Mouse (Mus musculus) embryonic facial prominence, embryonic 13.5 days (tissue): ENCODE results near the gene Id3. TPM values are rescaled to one million over a fixed set of nuclear protein-coding genes. Genes with fewer than 3 reads are reported as not detected.
A peak's percentile ranks its signal among the peaks of the same experiment; 100 is the strongest.

ENCODE experiments used
- ATAC-seq: fragments of 200-750 bp; cut with Nextera tagmentation; 2 replicates; pipeline ENCODE4 v1.8.0; 2017; ENCODE audit warnings: low read depth; ENCODE audit not compliant: insufficient number of reproducible peaks, insufficient read depth, low FRiP score, low TSS enrichment
- H3K27ac ChIP-seq: fragments of 300-500 bp; sonication (generic); 2 replicates; pipeline ENCODE4 v1.5.1; 2015; ENCODE audit warnings: moderate library complexity, mild to moderate bottlenecking, inconsistent platforms
- H3K27me3 ChIP-seq: fragments of 300-500 bp; sonication (generic); 2 replicates; pipeline ENCODE4 v1.6.1; 2015; ENCODE audit warnings: mild to moderate bottlenecking, inconsistent platforms
- H3K36me3 ChIP-seq: fragments of 300-500 bp; sonication (generic); 2 replicates; pipeline ENCODE4 v1.6.1; 2015; ENCODE audit warnings: mild to moderate bottlenecking, inconsistent platforms
- H3K4me1 ChIP-seq: fragments of 300-500 bp; sonication (generic); 2 replicates; pipeline ENCODE4 v1.6.1; 2015; ENCODE audit warnings: inconsistent platforms
- H3K4me2 ChIP-seq: fragments of 300-500 bp; sonication (generic); 2 replicates; pipeline ENCODE4 v1.6.1; 2015; ENCODE audit warnings: moderate library complexity, mild to moderate bottlenecking, inconsistent platforms
- H3K4me3 ChIP-seq: fragments of 300-500 bp; sonication (generic); 2 replicates; pipeline ENCODE4 v1.5.1; 2015; ENCODE audit warnings: mild to moderate bottlenecking, inconsistent platforms
- H3K9ac ChIP-seq: fragments of 300-500 bp; sonication (generic); 2 replicates; pipeline ENCODE4 v1.6.1; 2015; ENCODE audit warnings: mild to moderate bottlenecking, inconsistent platforms
- H3K9me3 ChIP-seq: fragments of 300-500 bp; sonication (generic); 2 replicates; pipeline ENCODE4 v1.6.1; 2016; ENCODE audit warnings: inconsistent platforms
- WGBS: fragments of 180-500 bp; shearing (Covaris S2); methylation state at CpG from one replicate; pipeline ENCODE4 v1.1.7; 2015; ENCODE audit warnings: mixed read lengths; 5-methylcytosine and 5-hydroxymethylcytosine counted together
- polyA plus RNA-seq: library from polyadenylated mRNA; unstranded; fragments of >200 nt; fragmentation: Nextera tagmentation; extraction: Ambion mirVana; gene quantifications from 2 replicates; pipeline ENCODE4 v1.2.1, GENCODE M21; 2015

Gene Id3
- polyA plus RNA-seq, 1 experiment from 2014 or later = 613 TPM

- Histone ChIP-seq H3K27me3 (no peaks in the 10 kb centered on the region), H3K4me1 (peaks cover 74% of the 10 kb centered on the region), H3K36me3 (no peaks in the 10 kb centered on the region), H3K9ac (peak overlapping the region; percentile 65), H3K9me3 (no peaks in the 10 kb centered on the region), H3K4me2 (peak overlapping the region; percentile 78), H3K4me3 (peak overlapping the region; percentile 94), H3K27ac (peak overlapping the region; percentile 99)
- ATAC-seq = no peak
- 4% methylated on average over 17 of the region's 17 CpGs for WGBS
Measured at GRCm38 (mm10) chr4:136142267-136143192, 767 bp upstream of the Id3 start.

DNA sequence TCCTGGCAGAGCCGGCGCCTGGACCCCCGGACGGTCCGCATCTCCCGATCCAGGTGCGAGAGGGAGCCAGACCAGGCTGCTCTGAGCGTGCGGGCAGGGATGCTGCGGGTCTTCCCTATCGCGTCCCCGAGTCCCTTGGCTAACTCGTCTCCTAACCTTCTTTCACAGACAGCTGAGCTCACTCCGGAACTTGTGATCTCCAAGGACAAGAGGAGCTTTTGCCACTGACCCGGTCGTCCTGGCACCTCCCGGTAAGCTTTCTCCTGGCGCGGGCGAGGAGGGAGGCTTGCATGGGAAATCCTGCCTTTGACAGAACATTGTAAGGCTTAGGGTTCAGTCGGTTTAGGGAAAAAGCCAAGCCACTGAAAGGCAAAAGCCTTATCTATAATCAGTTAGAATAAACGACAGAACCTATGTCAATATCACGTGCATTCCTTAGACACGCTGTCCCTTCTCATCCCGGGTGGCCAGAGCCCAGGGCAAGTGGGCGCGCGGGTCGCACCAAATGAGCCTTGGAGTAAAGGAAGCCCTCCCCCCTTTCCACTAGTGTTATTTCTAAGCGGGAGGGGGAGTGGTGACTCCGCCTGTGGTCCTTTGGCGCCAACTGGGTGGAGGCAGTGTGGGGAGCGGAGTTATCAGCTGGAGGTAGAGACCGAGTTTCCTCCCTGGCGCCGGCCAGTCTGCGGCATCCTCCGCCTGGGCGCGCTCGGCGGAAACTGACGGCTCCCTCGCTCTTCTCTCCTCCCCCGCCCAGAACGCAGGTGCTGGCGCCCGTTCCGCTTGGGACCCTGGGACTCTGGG lies 1.0 kb downstream of the Id3 start:
- ATAC-seq = no peak
- Histone ChIP-seq H3K27me3 (no peaks in the 10 kb centered on the region), H3K9ac (peak overlapping the region; percentile 99), H3K4me3 (peak overlapping the region; percentile 94), H3K4me2 (peak overlapping the region; percentile 78), H3K4me1 (peaks cover 69% of the 10 kb centered on the region), H3K27ac (peak overlapping the region; percentile 99), H3K36me3 (no peaks in the 10 kb centered on the region), H3K9me3 (no peaks in the 10 kb centered on the region)
- under 1% methylated on average over 50 of the region's 50 CpGs for WGBS

GRCm38 (mm10) chr4:136144927-136145292 lies 1.6 kb downstream of the Id3 start:
- no peaks in the 10 kb centered on the region for H3K27me3 ChIP-seq
- peak overlapping the region; percentile 99 for H3K27ac ChIP-seq
- no peaks in the 10 kb centered on the region for H3K36me3 ChIP-seq
- H3K9me3 ChIP-seq = no peaks in the 10 kb centered on the region
- peak overlapping the region; percentile 94 for H3K4me3 ChIP-seq
- WGBS = under 1% methylated on average over 11 of the region's 11 CpGs
- peak overlapping the region; percentile 99 for H3K9ac ChIP-seq
- H3K4me2 ChIP-seq = peak overlapping the region; percentile 78
- H3K4me1 ChIP-seq = peaks cover 65% of the 10 kb centered on the region
- ATAC-seq = no peak

DNA sequence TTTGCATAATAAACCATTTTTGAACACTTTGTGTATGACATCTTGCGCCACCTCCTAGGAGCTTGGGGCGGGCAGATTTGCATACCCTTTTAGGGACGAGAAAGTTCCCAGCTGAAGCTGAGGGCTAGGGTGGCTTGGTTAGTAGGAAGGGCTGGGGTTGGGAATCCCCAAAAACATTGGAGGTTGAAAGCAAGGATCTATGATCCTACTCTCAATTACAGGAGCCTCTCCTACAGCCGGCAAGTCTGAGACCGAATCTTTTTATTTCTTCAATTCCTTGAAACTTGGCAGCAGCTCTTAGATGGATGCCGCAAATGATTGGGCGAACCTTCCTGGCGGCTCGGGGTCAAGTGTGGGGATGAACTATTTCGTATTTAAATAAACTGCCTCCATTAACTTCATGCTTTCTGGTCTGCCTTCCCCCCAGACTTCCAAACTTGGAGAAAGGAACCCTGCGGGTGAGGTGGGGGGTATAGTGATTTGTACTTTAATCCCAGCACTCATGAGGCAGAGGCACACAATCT lies 2.1 kb downstream of the Id3 start:
- Histone ChIP-seq H3K9me3 (no peaks in the 10 kb centered on the region), H3K36me3 (no peaks in the 10 kb centered on the region), H3K4me1 (peaks cover 70% of the 10 kb centered on the region), H3K9ac (peak overlapping the region; percentile 99), H3K4me3 (peak overlapping the region; percentile 94), H3K4me2 (peak overlapping the region; percentile 78), H3K27ac (peak overlapping the region; percentile 99), H3K27me3 (no peaks in the 10 kb centered on the region)
- no peak for ATAC-seq
- 2% methylated on average over 11 of the region's 11 CpGs for whole genome bisulfite sequencing

GRCm38 (mm10) chr4:136145991-136146711 lies 2.9 kb downstream of the Id3 start:
- H3K4me3 ChIP-seq = peak overlapping the region; percentile 94
- H3K9me3 ChIP-seq = no peaks in the 10 kb centered on the region
- H3K4me2 ChIP-seq = peak overlapping the region; percentile 78
- no peak for ATAC-seq
- peak overlapping the region; percentile 99 for H3K27ac ChIP-seq
- peak overlapping the region; percentile 99 for H3K9ac ChIP-seq
- H3K36me3 ChIP-seq = no peaks in the 10 kb centered on the region
- no peaks in the 10 kb centered on the region for H3K27me3 ChIP-seq
- peaks cover 71% of the 10 kb centered on the region for H3K4me1 ChIP-seq
- WGBS = 10% methylated on average over 7 of the region's 7 CpGs

- Histone ChIP-seq H3K9ac (peak overlapping the region; percentile 99), H3K4me2 (peak overlapping the region; percentile 78), H3K4me3 (peak overlapping the region; percentile 94), H3K27me3 (no peaks in the 10 kb centered on the region), H3K27ac (peak overlapping the region; percentile 99), H3K4me1 (peaks cover 68% of the 10 kb centered on the region), H3K36me3 (no peaks in the 10 kb centered on the region), H3K9me3 (no peaks in the 10 kb centered on the region)
- ATAC-seq = no peak
- 3% methylated on average over 6 of the region's 6 CpGs for WGBS
Measured at GRCm38 (mm10) chr4:136146712-136147154, 3.4 kb downstream of the Id3 start.

DNA sequence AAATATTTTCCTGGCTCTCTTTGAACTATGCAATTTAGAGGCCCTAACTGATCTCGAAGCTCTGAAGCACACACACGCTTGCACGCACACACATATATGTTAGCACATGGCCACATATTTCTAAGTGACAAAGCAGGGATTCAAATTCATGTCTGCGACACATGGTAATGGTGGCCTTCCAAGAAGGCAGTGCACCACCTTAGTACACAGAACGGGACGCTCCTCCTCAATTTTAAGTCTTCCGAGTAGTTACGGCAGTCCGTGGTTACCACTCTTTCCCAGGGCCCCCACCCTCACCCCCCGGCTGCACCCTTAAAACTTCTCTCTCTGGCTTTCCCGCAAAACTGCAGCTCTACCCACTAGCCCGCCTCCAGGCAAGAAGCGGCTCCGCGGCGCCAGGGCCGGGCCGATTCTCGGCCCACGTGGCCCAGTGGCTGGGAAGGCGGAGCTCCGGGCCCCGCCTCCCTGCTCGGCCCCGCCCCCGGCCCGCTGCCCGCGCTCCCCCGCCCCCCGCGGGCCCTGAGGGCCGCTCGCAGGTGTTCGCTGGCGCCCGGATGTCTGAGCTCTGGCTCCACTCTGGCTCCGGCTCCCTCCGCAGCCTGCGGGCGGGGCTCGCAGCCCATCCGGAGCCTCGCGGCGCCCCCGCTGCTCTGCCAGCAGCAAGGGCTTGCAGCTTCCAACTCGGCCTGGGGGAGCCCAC lies 4.3 kb downstream of the Id3 start:
- Histone ChIP-seq H3K4me3 (peak overlapping the region; percentile 94), H3K9ac (peak overlapping the region; percentile 61), H3K27ac (peak overlapping the region; percentile 99), H3K4me2 (peak overlapping the region; percentile 78), H3K4me1 (peaks cover 65% of the 10 kb centered on the region), H3K36me3 (no peaks in the 10 kb centered on the region), H3K9me3 (no peaks in the 10 kb centered on the region), H3K27me3 (no peaks in the 10 kb centered on the region)
- under 1% methylated on average over 46 of the region's 48 CpGs for WGBS
- peak; percentile 68 for ATAC-seq

- Histone ChIP-seq H3K4me1 (peaks cover 58% of the 10 kb centered on the region), H3K27ac (peak overlapping the region; percentile 99), H3K9me3 (0 out of 2 replicates have a peak, but pooled peaks cover 4% of the 10 kb centered on the region), H3K4me2 (peak overlapping the region; percentile 78), H3K27me3 (no peaks in the 10 kb centered on the region), H3K4me3 (peak overlapping the region; percentile 94), H3K9ac (peak overlapping the region; percentile 61), H3K36me3 (no peaks in the 10 kb centered on the region)
- 4% methylated on average over 31 of the region's 31 CpGs for WGBS
- ATAC-seq = peak; percentile 4; the same call in 1 of the 2 replicates
Measured at GRCm38 (mm10) chr4:136148342-136149044, 5.2 kb downstream of the Id3 start.

GRCm38 (mm10) chr4:136149045-136149379 lies 5.7 kb downstream of the Id3 start:
- Histone ChIP-seq H3K27me3 (no peaks in the 10 kb centered on the region), H3K4me2 (no peak overlapping the region; the same call in 1 of the 2 replicates), H3K36me3 (no peaks in the 10 kb centered on the region), H3K27ac (peak overlapping the region; percentile 99), H3K9me3 (0 out of 2 replicates have a peak, but pooled peaks cover 4% of the 10 kb centered on the region), H3K4me1 (peaks cover 58% of the 10 kb centered on the region), H3K9ac (no peak overlapping the region), H3K4me3 (no peak overlapping the region)
- 70% methylated on average over 2 of the region's 2 CpGs for WGBS
- no peak for ATAC-seq

DNA sequence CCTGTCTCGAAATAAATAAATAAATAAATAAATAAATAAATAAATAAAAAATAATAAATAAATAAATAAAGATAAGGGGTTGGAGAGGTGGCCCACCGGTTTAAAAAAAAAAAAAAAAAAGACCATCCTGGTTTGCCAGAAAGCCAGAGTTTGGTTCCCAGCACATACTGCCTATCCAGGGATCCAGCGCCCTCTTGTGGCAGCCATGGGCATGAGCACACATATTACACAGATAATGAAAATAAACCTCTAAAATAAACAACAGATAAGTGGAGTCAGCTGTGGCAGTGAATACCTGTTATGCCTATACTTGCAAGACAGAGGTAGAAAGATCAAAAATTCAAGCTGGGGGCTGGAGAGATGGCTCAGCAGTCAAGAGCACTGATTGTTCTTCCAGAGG lies 6.4 kb downstream of the Id3 start:
- no peak for ATAC-seq

More for the DNA sequence above, 6.4 kb downstream of the Id3 start:
- WGBS = 40% methylated on average over 3 of the region's 3 CpGs
- H3K4me1 ChIP-seq = peaks cover 62% of the 10 kb centered on the region
- H3K27me3 ChIP-seq = no peaks in the 10 kb centered on the region
- no peak overlapping the region for H3K9ac ChIP-seq
- H3K27ac ChIP-seq = peak overlapping the region; percentile 64
- no peak overlapping the region for H3K4me3 ChIP-seq
- H3K36me3 ChIP-seq = no peaks in the 10 kb centered on the region
- H3K4me2 ChIP-seq = no peak overlapping the region
- 0 out of 2 replicates have a peak, but pooled peaks cover 4% of the 10 kb centered on the region for H3K9me3 ChIP-seq
